17 mouse cellular contexts compared by ENCODE assay signal in genomic region chr12:117497361-117497760, GRCm38 (mm10).
"Had no signal": no experiment of that assay in that cellular context is flagged by ENCODE, and none has a peak within 500 bp of the region (broad histone marks: within the 10 kb centered on the region; RNA-seq: fewer than 3 reads in every experiment).

No protein-coding gene starts in this region.

- H3K27me3 ChIP-seq: intestine, embryonic 15.5 days; limb, embryonic 13.5 days; liver, embryonic 12.5 days; lung, embryonic 15.5 days; megakaryocyte, embryonic 14.5 days had no signal

- H3K4me3 ChIP-seq: intestine, embryonic 15.5 days; limb, embryonic 10.5 days; limb, embryonic 13.5 days; liver, embryonic 12.5 days; liver, embryonic 15.5 days; lung, embryonic 15.5 days; megakaryocyte, embryonic 14.5 days had no signal

- DNase-seq: kidney, adult 11 months; kidney, adult 8-10 months; kidney, postnatal 14 days; liver; lung, adult 18-20 months; lung, postnatal 10 days; lung, postnatal 36 days; midbrain, embryonic 14.5 days; thymus, adult 18-20 months; thymus, postnatal 36 days had no signal

- H3K9ac ChIP-seq: intestine, embryonic 15.5 days; limb, embryonic 13.5 days; liver, embryonic 12.5 days; liver, embryonic 15.5 days; lung, embryonic 15.5 days had no signal

- H3K4me1 ChIP-seq: intestine, embryonic 15.5 days; liver, embryonic 12.5 days; liver, embryonic 15.5 days; megakaryocyte, embryonic 14.5 days had no signal

- H3K27ac ChIP-seq: intestine, embryonic 15.5 days; limb, embryonic 10.5 days; limb, embryonic 13.5 days; liver, embryonic 12.5 days; liver, embryonic 15.5 days; lung, embryonic 15.5 days had no signal

- H3K36me3 ChIP-seq: intestine, embryonic 15.5 days; limb, embryonic 10.5 days; limb, embryonic 13.5 days; liver, embryonic 12.5 days; liver, embryonic 15.5 days; lung, embryonic 15.5 days had no signal
